Mouse (Mus musculus) mature B cell (primary cell): ENCODE results near the gene Grid2.

Experiments used
- in situ Hi-C: fragments of 300-500 bp; cut with MboI; formaldehyde crosslinking; loops from 2 replicates; pipeline ENCODE4 v1.14.3; 2019

Gene Grid2

DNA sequence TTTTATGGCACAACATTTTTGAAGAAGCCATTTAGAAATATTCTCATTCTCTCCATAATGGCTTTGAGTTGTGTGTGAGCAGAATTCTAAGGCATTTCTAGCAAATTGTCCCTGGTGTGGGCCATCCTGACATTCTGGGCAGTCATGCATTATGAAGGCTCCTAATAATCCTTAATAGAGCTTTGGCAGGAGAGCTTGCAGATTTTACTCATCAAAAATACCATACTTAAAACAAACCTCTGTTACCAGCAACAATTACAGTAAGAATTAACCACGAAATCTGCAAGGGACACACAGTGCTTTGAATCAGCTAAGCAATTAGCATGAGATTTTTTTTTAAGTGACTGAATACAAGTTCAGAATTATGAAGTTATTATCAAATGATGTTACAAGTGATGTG lies 1053.0 kb downstream of the Grid2 start:
- in situ Hi-C loops: no loop called here

GRCm38 (mm10) chr6:64313132-64313531 lies 1057.5 kb downstream of the Grid2 start:
- in situ Hi-C loops: no loop called here

DNA sequence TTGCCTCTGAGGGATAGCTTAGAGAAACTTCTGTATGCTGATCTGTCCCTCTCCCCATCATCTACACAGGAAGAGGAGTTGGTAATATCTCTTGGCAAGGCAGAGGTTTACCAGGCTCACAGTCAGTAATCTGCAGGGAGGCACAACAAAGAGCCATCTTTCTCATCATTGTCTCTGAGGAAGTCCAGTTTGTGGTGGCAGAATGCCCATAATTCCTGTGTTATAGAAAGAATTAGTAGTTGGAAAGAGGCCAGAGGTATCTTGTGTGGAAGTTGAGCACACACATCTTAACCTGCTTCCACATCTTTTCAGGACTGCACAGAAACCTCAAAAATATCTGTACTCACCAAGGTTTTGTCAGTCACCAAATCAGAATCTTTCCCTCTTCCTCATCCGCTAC lies 1071.3 kb downstream of the Grid2 start:
- in situ Hi-C loops: no loop called here

DNA sequence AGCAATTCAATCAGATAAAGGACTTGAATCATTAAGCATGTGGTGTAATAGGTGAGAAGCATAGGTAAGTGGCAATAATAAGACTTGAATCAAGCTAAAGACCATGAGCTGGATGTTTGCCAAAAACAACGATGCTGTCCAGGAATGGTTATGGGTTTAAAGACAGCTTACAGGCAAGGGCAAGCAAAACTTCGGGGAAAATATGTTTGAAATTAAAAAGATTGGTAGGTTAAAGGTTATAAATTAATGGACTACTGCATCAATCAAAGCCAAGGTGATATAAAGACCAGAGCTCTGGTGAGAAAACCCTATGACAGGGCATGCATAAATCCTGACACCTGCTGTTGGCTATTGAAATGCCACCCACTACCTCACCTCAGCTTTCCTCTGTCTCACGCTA lies 1072.2 kb downstream of the Grid2 start:
- in situ Hi-C loops: no loop called here

GRCm38 (mm10) chr6:64398413-64399098 lies 1142.9 kb downstream of the Grid2 start:
- in situ Hi-C loops: no loop called here

- in situ Hi-C loops: no loop called here
These were observed 1172.0 kb downstream of the Grid2 start for GRCm38 (mm10) chr6:64427658-64428057.

- in situ Hi-C loops: no loop called here
These were observed 1173.2 kb downstream of the Grid2 start for GRCm38 (mm10) chr6:64428898-64429297.

GRCm38 (mm10) chr6:64448127-64448526 lies 1192.5 kb downstream of the Grid2 start:
- in situ Hi-C loops: no loop called here

GRCm38 (mm10) chr6:64448864-64449355 lies 1193.2 kb downstream of the Grid2 start:
- in situ Hi-C loops: no loop called here

GRCm38 (mm10) chr6:64450770-64451169 lies 1195.1 kb downstream of the Grid2 start:
- in situ Hi-C loops: no loop called here

DNA sequence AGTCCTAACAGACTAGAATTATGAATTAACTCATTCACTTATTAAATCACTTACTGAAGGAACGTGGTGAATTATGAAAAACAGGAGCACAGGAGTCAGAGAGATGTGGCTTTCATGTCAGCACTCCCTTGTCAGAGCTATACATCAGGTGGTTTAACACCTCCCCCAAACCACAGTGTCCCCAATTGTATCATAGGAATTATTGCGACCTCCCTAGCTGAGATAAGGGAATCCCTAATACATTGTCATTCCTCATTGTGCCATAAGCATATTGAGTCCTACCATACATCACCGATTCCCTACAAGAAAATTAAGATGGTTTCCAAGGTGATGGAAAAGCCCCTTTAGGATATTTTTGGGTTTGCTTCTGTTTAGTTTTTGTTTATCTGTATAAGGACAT lies 1224.2 kb downstream of the Grid2 start:
- in situ Hi-C loops: no loop called here

DNA sequence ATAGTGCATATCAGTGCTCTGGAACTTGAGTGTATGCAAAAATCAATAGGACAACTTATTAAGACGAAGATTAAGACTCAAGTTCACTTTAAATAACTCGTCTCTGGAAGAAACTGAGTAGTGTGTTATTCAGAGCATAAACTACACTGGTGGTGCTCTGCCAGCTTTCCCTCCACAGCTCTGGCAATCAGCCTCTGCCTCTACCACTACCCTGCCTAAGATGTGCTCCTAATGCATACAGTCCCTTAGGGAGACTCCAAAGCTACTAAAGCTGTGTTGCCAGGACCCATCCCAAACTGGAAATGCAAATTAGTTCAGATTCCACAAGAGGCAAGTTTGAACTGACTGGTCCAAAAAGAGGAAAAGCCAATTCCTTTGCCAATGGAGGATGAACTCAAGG lies 1224.9 kb downstream of the Grid2 start:
- in situ Hi-C loops: no loop called here

DNA sequence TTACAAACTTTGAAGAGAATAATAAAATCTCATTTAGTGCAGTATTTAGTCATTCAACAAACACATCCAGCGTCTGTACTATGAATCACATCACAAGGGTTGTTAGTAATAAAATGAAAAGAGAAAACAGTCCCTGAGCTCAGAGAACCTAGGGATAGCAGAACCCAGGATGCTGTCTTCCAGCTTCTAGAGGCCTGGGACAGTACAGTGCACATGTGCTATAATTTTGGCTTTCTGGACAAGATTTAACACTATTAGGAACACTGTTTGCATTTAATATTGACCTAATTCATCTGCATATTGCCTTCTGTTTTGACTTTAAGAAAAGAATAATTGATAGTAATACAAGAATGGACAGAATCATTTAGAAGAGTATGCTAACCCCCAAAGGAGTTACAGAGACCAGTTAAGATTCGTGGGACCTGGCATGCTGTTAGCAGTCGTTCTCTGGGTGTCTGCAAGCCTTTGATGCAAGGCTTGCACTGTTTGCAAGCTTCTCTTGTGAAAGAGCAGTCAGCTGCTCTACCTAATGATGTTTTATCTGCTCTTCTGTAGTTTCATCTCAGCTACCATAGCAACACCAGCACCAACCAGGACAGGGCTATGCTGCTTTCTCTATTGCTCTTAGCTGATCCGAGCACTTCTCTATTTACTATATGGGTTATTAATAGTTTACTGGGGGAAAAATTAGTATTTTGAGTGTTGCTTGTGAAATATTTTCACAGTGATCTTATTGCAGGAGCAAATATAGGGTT lies 1234.8 kb downstream of the Grid2 start:
- in situ Hi-C loops: no loop called here

GRCm38 (mm10) chr6:64504394-64504793 lies 1248.7 kb downstream of the Grid2 start:
- in situ Hi-C loops: no loop called here

DNA sequence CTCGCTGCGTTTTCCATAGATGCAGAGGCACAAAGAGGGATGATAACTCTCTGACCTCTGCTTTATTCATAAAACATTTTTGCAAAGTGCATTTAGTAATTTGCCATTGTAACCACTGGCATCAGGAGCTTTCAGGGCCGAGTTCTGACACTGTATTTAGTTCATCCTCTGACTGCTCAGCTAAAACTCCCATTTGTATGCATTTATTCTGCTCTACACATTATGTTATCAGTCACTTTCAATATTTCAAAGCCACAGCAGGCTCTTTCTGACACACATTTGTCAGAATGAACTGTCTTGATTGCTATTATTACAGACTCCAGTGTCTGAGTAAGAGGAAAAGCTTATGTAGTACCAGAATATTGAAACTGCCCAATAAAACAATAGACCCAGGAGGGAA lies 1286.5 kb downstream of the Grid2 start:
- in situ Hi-C loops: no loop called here

- in situ Hi-C loops: no loop called here
These were observed 1298.0 kb downstream of the Grid2 start for GRCm38 (mm10) chr6:64553645-64554044.

DNA sequence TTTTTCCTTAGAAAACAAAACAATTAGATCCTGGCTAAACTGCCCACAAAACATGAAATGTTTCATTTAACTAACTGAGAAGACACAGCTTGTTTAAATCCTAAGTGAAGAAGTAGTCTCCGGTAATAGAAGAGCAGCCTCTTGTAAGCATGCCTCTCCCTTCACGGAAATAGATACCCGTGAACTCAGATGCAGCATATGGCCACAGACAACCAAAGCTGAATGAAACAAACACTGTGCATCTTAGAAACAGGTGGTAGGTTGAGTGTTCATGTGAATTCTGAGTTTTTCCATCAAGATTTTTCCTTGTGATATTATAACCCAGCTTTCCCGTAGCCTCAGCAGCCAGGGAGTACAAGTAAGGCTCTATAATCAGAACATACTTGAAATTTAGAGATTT lies 1299.5 kb downstream of the Grid2 start:
- in situ Hi-C loops: no loop called here

GRCm38 (mm10) chr6:64568599-64568998 lies 1312.9 kb downstream of the Grid2 start:
- in situ Hi-C loops: no loop called here

- in situ Hi-C loops: no loop called here
These were observed 1325.7 kb downstream of the Grid2 start for GRCm38 (mm10) chr6:64581338-64581737.

GRCm38 (mm10) chr6:64588487-64589205 lies 1333.0 kb downstream of the Grid2 start:
- in situ Hi-C loops: no loop called here

DNA sequence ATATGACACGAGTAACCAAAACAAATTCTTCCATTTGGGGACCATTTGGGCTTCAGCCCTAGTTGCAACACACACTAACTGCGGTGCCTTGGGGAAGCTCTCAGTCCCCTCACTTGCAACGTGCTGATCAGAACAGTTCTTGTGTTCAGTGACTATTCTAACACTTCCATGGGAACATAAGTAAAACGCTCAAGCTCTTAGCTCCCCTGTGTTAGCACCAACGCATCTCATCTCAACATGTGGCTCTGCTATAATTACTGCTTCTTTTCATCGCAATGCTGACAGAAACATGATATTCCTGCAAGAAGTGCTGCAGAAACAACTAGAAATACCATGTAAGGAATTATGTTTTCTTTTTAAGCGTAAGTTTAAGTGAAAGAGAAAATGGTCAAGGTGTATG lies 1340.6 kb downstream of the Grid2 start:
- in situ Hi-C loops: no loop called here

DNA sequence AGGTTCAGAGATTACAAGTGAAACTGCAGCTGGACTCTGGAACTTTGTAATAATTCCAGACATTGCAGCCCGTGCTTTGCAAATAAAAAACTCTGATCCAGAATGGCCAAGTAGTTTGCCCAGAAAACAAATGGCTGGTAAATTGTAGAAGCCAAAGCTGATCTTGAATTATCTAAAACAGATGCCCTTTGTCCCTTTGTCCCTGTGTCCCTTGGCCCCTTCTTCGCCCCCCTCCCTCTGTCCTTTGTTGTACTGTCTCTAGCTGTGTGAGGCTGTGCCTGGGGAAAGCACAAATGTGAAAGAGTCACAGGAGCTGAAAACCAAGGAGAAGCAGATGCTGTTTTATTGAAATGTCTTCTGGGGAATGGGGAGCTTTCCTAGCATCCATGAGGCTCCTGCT lies 1341.2 kb downstream of the Grid2 start:
- in situ Hi-C loops: no loop called here

GRCm38 (mm10) chr6:64598144-64598561 lies 1342.5 kb downstream of the Grid2 start:
- in situ Hi-C loops: no loop called here
